Mouse (Mus musculus): ENCODE data around the gene Calml4.
"Not testable (repeated sequence)": the region's sequence is repeated elsewhere in the genome, so short reads cannot be mapped to it uniquely, and the experiment has no call there.

Calml4 gene

GRCm38 (mm10) chr9:62835705-62836446 is 22.0 kb upstream of the Calml4 start:
- no peak for DNase-seq

- no peak for DNase-seq
Measured at GRCm38 (mm10) chr9:62837611-62838010, 20.3 kb upstream of the Calml4 start.

DNA sequence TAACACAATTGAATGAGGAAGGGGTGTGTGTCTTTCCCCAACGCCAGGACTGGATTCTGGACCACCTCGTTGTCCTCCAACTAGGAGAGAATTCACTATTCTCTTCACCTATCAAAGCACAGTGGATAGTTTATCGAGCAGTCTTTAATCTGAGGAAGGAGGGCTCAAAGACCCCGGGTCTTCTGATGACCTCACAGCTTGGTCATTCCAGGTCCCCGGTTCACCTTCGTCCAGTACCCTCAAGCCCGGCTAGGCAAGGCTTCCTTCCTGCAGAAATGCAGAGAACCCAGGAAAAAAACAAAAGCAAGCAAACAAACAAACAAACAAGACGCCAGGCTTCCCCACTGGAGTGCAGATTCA is 19.8 kb upstream of the Calml4 start:
- no peak for DNase-seq

DNA sequence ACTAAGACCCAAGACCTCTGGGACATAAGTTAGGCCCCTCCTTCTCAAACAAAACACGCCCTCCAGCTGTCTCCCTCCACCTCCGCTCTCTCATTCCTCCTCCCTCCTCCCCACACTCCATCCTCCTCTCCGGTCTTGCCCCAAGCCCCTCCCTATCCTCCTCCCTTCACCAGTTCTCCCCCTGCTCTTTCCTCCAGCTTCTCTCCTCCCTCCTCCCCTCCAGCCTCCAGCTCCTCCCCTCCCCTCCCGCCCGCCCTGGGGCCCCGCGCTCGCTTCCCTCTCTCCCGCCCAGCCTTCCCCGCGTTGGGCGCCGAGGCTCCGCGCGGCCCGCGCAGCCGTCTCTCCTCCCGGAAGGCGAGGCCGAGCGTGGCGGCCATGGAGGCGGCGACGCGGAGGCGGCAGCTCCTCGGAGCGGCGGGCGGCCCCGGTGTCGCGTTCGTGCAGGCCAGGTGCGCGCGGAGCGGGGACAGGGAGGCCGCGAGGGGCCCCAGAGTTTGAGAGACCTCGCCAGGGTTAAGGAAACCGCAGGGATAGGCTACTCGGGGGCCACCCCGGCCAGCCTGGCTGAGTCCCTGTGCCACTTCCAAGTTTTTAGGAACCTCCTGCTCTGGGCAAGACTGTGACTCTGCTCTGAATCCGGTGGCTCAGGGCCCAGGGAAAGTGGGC is 19.2 kb upstream of the Calml4 start, which contains the start of gene Cln6:
Gene Cln6, plus strand, starts transcription at position 280 of the 666 bp plus-strand sequence.
- peak; percentile 77 to 82 for DNase-seq

DNA sequence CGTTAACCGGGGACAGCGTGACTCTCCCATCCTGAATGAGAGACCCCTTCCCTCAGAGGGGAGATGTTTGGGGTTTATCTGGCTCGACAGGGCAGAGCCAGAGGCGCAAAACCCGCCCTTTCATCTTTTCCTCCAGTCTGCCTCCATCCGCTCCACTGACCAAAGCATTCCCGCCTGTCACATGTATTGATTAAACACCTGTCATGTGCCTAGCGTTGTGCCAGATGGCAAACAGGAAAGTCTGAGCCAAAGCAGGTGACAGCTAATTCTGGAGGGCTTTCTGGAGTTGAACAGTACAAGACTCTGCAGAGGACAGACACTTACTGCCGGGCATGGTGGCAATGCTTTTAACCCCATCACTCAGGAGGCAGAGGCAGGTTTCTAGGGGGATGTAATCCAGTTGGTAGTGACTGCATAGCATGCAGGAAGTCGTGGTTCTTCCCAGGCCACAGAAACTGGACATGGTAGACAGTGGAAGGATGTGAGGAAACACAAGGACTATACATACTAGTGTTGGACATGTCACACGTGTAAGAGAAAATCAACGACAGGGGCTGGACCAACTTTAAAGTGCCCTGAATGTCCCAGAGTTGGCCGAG is 18.6 kb upstream of the Calml4 start:
- DNase-seq, result no peak

DNA sequence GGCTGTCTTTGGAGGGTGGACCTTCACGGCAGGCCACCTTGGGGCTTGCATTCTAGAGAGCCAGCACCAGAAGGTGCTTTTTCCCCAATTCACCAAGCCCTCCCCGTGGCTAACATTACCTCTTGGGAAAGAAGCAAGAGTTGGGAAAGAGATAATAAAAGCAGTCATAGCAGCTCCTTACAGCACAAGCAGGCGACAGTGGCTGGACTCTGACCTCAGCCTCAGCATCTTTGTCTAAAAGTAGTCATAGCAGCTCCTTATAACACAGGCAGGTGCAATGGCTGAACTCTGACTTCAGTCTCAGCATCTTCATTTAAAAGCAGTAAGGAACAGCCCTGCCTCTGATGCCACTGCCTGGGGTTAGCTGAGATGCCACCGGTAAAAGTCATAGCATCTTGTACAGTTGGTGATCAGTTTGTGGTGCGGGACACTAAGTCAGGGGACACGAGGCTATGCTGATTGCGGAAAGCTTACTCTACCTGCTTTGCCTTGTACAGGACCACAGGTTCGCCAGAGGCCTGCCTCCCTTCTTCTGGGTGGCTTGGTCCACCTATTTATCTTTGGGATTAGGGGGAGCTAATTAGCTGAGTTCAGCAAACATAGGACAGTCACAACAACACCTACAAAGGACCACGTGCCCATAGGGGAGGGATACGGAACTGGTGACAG is 14.4 kb upstream of the Calml4 start:
- no peak for DNase-seq

DNA sequence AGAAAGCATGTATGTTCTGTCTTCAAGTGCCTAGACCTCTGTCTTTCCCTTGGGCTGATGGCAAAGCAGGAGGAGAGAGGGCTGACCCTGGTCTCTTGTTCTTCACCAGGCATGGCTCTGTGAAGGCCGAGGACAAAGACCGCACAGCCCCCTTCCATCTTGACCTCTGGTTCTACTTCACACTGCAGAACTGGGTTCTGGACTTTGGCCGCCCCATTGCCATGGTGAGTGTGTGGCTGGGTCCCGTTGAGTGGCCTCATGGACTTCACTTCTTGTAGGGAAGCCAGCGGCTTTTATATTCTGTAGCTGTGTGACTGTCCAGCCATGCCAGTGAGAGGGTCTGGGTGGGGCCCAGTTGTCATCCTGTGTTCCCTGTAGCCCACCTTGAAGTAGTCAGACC is 13.4 kb upstream of the Calml4 start:
- DNase-seq, result no peak

DNA sequence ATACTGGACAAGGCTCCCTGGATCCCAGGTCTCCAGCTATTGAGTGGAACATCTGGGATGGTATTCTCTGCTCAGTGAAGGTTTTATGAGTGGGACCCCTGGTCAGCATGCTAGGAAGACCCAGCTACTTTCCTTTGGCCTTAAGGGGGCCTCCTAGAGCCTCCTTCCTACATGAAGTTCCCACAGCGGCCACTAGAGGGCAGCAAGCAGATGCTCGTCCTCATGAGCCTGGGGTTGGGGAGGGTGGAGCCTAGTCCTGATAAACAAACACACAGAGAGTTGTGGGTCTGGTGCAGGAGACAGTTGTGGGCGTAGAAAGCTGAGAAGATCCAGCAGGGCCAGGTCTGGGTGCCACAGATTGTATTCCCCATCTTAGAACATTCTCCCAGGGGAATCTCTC is 10.2 kb upstream of the Calml4 start:
- peak; percentile 93 to 94 for DNase-seq

GRCm38 (mm10) chr9:62848641-62849040 is 9.2 kb upstream of the Calml4 start:
- DNase-seq, result no peak

- DNase-seq, result no peak
Measured at GRCm38 (mm10) chr9:62851571-62851970, 6.3 kb upstream of the Calml4 start.

DNA sequence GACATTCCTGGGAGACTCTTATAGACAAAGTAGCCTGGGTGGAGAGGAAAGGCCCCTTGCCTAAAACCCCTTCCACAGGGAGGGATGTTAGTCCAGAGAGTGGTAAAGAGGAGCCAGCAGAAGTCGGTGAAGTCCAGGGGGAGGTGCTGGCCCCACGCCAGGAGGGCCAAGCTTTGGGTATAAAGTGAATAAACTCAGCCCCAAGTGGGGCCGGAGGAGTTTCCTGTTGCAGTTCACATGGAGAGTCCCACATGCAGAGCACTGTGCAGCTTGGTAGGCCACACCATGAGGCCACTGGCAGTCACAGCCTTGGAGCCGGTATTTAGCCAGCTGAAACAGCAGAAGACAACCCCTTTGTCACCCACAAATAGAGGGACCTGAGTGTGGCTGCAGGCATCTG is 3.4 kb upstream of the Calml4 start:
- DNase-seq, result peak; percentile 62 to 72

- DNase-seq, result peak in 1 of 2 experiments; percentile 67
Measured at GRCm38 (mm10) chr9:62857216-62857615, 664 bp upstream of the Calml4 start.

DNA sequence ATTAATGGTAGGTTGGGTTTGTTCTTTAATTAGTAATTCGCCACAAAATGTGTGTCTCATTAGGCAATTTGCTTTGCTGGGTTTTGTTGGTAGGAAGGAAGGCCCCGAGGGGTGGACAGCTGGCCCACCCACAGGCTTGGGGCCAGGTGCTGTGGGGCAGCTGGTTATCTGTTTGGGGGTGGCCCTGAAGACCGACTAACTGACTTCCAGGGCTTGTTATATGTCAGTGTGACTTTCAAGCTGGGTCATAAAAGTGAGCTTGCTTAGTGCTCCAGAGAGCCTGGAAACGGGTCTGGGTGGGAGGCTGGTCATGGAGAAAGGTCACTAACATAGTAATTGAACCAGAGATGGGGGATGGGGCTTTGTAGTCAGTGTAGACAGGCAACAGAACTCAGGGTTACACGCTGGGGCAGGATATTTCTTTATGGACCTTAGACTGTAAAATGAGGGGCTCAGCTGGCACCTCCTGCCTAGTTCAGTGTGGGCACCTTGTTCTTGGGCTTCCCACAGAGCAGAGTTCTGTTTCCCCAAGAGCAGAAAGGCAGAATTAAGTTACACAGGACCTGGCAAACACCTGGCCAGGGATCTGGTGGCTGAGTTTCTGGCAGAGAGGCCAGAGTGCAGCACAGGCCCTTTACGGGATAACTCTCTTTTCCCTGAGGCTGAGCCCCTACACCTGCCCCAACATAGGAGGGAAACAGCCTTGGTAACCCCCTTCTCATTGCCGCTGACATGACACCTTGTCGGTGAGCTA is 563 bp downstream of the Calml4 start:
- DNase-seq, result peak; percentile 31 to 56

GRCm38 (mm10) chr9:62860102-62860501 is 2.2 kb downstream of the Calml4 start:
- DNase-seq, result not testable (repeated sequence)

DNA sequence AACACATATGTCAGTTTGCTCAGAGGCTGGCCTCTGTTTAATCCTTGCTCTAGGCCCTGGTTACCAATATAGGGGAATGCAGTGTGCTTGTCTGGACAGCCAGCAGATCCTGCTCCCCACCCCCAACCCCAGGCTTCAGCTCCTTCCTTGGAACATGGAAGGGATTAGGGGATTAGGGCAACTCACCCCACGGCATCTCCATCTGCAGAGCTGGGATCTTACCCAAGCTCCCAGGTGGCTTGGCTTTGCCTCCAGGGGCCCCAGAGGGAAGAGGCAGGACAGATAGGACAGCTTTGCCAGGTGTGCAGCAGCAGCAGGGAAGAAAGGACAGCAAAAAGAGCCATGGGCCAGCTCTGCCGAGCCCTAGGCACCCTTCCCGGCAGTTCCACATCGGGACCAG is 3.0 kb downstream of the Calml4 start:
- DNase-seq, result no peak

DNA sequence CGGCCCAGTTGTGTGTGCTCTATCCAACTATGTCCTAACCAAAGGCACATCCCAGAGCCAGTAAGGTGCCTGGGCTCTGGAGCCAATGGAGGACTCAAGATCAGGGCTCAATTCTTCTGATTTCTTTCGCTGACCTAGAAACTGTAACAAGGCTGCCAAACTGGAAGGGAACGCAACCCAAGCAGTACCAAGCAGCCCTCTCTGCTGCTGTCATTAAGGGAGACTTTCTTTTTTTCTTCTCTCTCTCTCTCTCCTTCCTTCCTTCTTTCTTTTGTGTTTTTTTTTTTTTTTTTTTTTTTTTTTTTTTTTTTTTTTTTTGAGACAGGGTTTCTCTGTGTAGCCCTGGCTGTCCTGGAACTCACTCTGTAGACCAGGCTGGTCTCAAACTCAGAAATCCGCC is 11.4 kb downstream of the Calml4 start:
- DNase-seq, result not testable (repeated sequence)

DNA sequence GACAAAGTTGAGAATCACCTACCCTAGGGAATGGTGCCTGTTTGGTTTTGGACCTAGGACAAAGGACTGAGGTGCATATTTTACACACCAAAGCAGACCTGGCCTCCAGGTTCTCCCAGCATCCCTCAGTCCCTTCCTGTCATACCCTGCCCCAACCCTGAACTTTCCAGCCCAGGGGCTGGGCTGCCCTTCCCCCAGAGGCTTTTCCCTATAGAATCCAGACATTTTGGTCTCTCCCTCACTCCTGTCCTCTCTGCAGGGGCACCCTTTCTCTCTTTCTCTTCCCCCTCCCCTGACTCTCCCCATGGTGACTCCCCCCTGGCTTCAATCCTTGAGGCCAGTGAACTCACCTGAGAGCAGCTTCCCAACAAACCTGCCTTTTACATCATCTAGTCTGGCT is 12.8 kb downstream of the Calml4 start:
- no peak for DNase-seq

DNA sequence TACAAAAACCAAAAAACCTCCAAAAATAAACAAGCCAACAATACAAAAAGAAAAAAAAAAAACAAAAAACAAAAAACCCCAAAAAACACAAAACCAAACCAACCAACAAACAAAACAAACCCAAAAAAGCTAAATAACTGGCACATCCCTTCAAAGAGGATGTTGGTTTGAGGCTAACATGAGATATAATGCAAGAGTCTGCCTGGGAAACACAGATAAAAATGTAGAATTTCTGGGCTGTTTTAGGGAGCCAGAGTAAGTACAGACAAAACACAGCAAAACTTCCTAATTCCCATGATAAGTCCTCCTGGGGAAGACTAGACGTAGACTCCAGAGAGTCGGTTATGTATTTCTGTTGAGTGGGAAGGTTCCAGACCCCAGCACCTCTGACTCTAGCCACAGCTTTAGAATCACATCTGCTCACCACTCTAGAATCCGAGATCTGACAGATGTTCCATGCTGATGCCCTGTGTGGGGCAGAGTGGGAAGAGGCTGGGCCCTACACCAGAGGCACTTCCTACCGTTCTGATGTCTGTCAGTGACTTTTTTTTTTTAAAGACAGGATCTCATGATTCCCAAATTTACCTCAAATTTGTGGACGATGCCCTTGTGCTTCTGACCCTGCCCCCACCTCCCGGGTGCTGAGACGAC is 19.2 kb downstream of the Calml4 start:
- no peak for DNase-seq

- no peak for DNase-seq
Measured at GRCm38 (mm10) chr9:62877825-62878224, 19.9 kb downstream of the Calml4 start.

- DNase-seq, result peak; percentile 9 to 32
Measured at GRCm38 (mm10) chr9:62881871-62882270, 24.0 kb downstream of the Calml4 start.

- peak; percentile 46 to 49 for DNase-seq
Measured at GRCm38 (mm10) chr9:62894486-62894885, 36.6 kb downstream of the Calml4 start.

DNA sequence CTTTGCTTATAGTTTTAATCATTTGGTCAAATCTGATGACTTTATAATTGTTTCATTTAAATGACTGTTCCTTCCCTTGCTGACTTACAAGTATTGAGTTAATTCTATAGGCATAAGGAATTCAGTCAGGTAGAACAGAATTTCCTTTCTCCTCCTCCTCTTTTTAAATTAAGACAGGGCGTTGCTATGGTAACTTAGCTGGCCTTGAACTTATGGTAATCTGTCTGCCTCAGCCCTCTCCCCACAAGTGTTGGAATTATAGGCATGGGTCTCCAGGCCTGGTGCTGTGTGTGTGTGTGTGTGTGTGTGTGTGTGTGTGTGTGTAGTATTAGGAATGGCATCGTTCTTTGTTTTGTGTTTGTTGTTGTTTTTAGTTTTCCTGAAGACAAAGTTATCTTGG is 43.9 kb downstream of the Calml4 start:
- DNase-seq, result no peak
